Comparison of ENCODE assay signal across 8 mouse cellular contexts in the genomic region with DNA sequence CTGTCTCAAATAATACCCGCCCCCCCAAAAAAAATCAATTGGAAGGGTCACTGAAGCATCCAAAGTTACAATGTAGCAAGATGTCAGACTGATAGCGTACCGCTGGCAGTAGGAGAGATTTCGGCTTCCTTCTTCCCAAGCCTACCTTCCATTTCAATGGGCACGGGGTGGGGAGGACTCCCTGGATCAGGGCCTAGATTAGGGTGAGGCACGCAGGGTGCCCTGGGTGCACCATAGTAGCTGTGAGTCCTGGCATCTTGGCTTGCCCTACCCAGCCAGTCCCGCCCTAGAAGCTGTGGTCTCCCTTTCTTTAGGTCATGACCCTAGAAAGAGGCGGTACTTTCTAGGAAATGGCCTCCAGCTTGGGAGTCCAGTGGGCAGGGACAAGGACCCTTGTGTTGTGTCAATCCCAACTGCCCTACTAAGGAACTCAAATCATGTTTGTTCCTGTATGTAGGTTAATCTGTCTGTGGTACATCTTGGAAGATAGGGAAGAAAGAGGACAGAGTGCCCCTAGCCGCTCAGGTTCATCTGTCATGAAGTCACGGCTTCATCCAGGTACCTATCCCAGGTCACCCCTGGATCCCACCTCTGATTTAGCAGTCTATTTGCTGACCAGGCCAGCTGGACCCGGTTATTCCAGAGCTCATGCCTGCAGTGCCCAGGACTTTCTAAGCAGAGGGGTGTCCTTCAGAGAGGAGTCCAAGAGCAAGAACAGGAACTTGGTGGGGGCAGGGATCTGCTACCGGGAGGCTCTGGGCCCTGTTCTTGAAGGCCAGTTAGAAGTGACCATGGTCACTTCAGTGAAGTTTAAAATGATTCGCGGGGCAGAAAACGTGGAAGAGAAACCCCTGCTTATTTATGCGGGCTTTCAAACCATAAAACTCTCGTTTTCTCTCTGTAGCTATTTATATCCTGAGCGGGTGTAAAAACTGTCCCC. TPM values are rescaled to one million over a fixed set of nuclear protein-coding genes. Genes with fewer than 3 reads are reported as not detected.
DNase-seq lines count a peak whose midpoint lies in the region; ATAC-seq and TF ChIP-seq lines count a peak whose summit lies in the region.

No protein-coding gene starts in this region.

- peak overlapping the region; percentile 91 for H3K4me2 ChIP-seq in intestine, embryonic 15.5 days (replicated peaks)
- peak overlapping the region; percentile 99 for H3K4me2 ChIP-seq in liver, embryonic 15.5 days

- ATAC-seq in intestine, embryonic 15.5 days: no peak
- no peak for ATAC-seq in liver, embryonic 15.5 days (ENCODE audit: insufficient read depth)
- no peak for ATAC-seq in megakaryocyte-erythroid progenitor cell, adult 5-6 weeks (replicated peaks; ENCODE audit: low FRiP score, low TSS enrichment, poor library complexity, severe bottlenecking)

- TF ChIP-seq CTCF in olfactory bulb, adult 2 months (IDR thresholded peaks at IDR 0.05; ENCODE audit: insufficient read depth, low read depth, low read length): no peak

- no peaks in the 10 kb centered on the region; the same call in 1 of the 2 replicates for H3K4me1 ChIP-seq in brown adipose tissue, adult 24 weeks (ENCODE audit: control insufficient read depth, insufficient read depth, insufficient read length, low read length)
- peaks cover 22% of the 10 kb centered on the region for H3K4me1 ChIP-seq in intestine, embryonic 15.5 days (replicated peaks)
- H3K4me1 ChIP-seq in liver, embryonic 15.5 days (replicated peaks): peaks cover 74% of the 10 kb centered on the region
- H3K4me1 ChIP-seq in olfactory bulb, adult 2 months (ENCODE audit: control insufficient read depth, insufficient read depth, low read length): peaks cover 6% of the 10 kb centered on the region

- peak overlapping the region; percentile 87 for H3K4me3 ChIP-seq in brown adipose tissue, adult 24 weeks (ENCODE audit: insufficient read depth, low read depth, low read length)
- H3K4me3 ChIP-seq in intestine, embryonic 15.5 days (replicated peaks): peak overlapping the region; percentile 94
- H3K4me3 ChIP-seq in liver, embryonic 15.5 days (replicated peaks): peak overlapping the region; percentile 98
- no peak overlapping the region for H3K4me3 ChIP-seq in olfactory bulb, adult 2 months (ENCODE audit: insufficient read depth, low read depth, low read length)

- H3K36me3 ChIP-seq in intestine, embryonic 15.5 days: 0 out of 2 replicates have a peak, but pooled peaks cover under 1% of the 10 kb centered on the region
- H3K36me3 ChIP-seq in liver, embryonic 15.5 days (replicated peaks): peaks cover 3% of the 10 kb centered on the region; the same call in 1 of the 2 replicates

- no peak overlapping the region for H3K27ac ChIP-seq in brown adipose tissue, adult 24 weeks (replicated peaks; ENCODE audit: low read depth, low read length)
- peak overlapping the region; percentile 100 for H3K27ac ChIP-seq in intestine, embryonic 15.5 days
- H3K27ac ChIP-seq in liver, embryonic 15.5 days (replicated peaks): peak overlapping the region; percentile 97
- H3K27ac ChIP-seq in olfactory bulb, adult 2 months (ENCODE audit: insufficient read depth, low read depth, low read length): peak overlapping the region; percentile 42; the same call in 1 of the 2 replicates

- H3K27me3 ChIP-seq in intestine, embryonic 15.5 days (replicated peaks): no peaks in the 10 kb centered on the region
- no peaks in the 10 kb centered on the region for H3K27me3 ChIP-seq in liver, embryonic 15.5 days

- TF ChIP-seq POLR2A in olfactory bulb, adult 2 months (IDR thresholded peaks at IDR 0.05; ENCODE audit: insufficient read depth, low read depth, low read length): no peak

- 46% methylated on average over 18 of the region's 18 CpGs for WGBS in intestine, embryonic 15.5 days
- WGBS in liver, embryonic 15.5 days (ENCODE audit: insufficient replicate concordance): 38% methylated on average over 18 of the region's 18 CpGs
- WGBS in olfactory bulb, adult 2 months: 58% methylated on average over 18 of the region's 18 CpGs

- peak overlapping the region; percentile 75; the same call in 1 of the 2 replicates for H3K9ac ChIP-seq in intestine, embryonic 15.5 days
- peak overlapping the region; percentile 93 for H3K9ac ChIP-seq in liver, embryonic 15.5 days

- peak; percentile 11 for DNase-seq in lung, adult 18-20 months
- no peak for DNase-seq in lung, postnatal 25 days (ENCODE audit: low spot score)
- DNase-seq in frontal cortex, postnatal 36 days (ENCODE audit: low spot score in 2 of 2): peak; percentile 17 to 19

- H3K9me3 ChIP-seq in intestine, embryonic 15.5 days: no peaks in the 10 kb centered on the region
- H3K9me3 ChIP-seq in liver, embryonic 15.5 days (replicated peaks): no peaks in the 10 kb centered on the region

RNA-seq across cellular contexts. Expression of a gene that starts 1.6 kb away (rescaled TPM):
- polyA plus RNA-seq in brown adipose tissue, adult 24 weeks (2012; ENCODE audit: insufficient read depth, insufficient read length, missing spikeins): 6.8 and 9.7 TPM in 2 replicates
- polyA plus RNA-seq in intestine, embryonic 15.5 days (2015; fragmentation: Nextera tagmentation; extraction: Ambion mirVana): 9.1 and 9.6 TPM in 2 replicates
- polyA plus RNA-seq in liver, embryonic 15.5 days (2015; fragmentation: Nextera tagmentation; extraction: Ambion mirVana): 4.6 and 5.1 TPM in 2 replicates
- not detected in 2 replicates for polyA plus RNA-seq in olfactory bulb, adult 2 months (2012; ENCODE audit: insufficient read depth, insufficient read length, low replicate concordance, missing spikeins)
- total RNA-seq in megakaryocyte-erythroid progenitor cell, adult 5-6 weeks (2014; fragmentation: Nextera tagmentation): 56.7 and 73.4 TPM in 2 replicates
- total RNA-seq in megakaryocyte-erythroid progenitor cell, adult 5-6 weeks (2017): 44.1 and 55.3 TPM in 2 replicates

RNA-seq across cellular contexts. Expression of a gene that starts 58.7 kb away (rescaled TPM):
- polyA plus RNA-seq in brown adipose tissue, adult 24 weeks (2012; ENCODE audit: insufficient read depth, insufficient read length, missing spikeins): 20.9 and 25.8 TPM in 2 replicates
- polyA plus RNA-seq in intestine, embryonic 15.5 days (2015; fragmentation: Nextera tagmentation; extraction: Ambion mirVana): 22.7 and 25.8 TPM in 2 replicates
- polyA plus RNA-seq in liver, embryonic 15.5 days (2015; fragmentation: Nextera tagmentation; extraction: Ambion mirVana): 63.5 and 68.6 TPM in 2 replicates
- not detected in 2 replicates for polyA plus RNA-seq in olfactory bulb, adult 2 months (2012; ENCODE audit: insufficient read depth, insufficient read length, low replicate concordance, missing spikeins)
- 3.6 and 5.7 TPM in 2 replicates for total RNA-seq in megakaryocyte-erythroid progenitor cell, adult 5-6 weeks (2014; fragmentation: Nextera tagmentation)
- 2.2 and 3.6 TPM in 2 replicates for total RNA-seq in megakaryocyte-erythroid progenitor cell, adult 5-6 weeks (2017)

Comparison
In these comparisons a context has a peak if more than half of its experiments do, and no peak if none do; other contexts are left out.
1. RNA of a gene that starts 58.7 kb away (polyA plus RNA-seq): 63.5 to 68.6 TPM in liver, embryonic 15.5 days, 22.7 to 25.8 TPM in intestine, embryonic 15.5 days and 20.9 to 25.8 TPM in brown adipose tissue, adult 24 weeks; not detected in olfactory bulb, adult 2 months; every median in the first group is over 10 times any median in the second.